Mouse (Mus musculus): ENCODE results near the gene Ttc28. TPM values are rescaled to one million over a fixed set of nuclear protein-coding genes. Genes with fewer than 3 reads are reported as not detected.

Ttc28 gene
- polyA plus RNA-seq, 1 experiment from 2014 or later, result 11.7 TPM

DNA sequence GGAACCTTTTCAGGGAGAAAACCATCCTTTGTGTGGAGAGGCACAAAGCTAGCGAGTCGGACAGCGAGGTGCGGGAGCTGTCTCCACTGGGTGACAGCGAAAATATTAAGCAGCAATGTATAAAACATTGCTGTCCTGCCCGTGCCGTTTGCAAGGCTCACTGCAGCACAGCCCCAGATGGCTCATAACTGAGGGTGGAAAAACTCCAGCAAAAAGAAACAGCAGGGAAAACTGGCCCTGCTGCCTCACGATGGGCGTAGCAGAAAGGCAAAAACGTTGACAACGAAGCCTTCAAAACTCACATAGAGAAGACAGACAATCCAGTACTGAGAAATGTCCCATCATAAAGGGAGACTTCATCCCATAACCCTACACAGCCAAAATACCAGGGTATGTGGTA, 410.5 kb downstream of the Ttc28 start:
- no peak overlapping the region for H3K4me2 ChIP-seq (ENCODE audit: low read depth, low read length)
- no peak overlapping the region for H3K9ac ChIP-seq (replicated peaks; ENCODE audit: low read length)
- H3K27ac ChIP-seq (replicated peaks; ENCODE audit: low read depth, low read length), result no peak overlapping the region
- no peaks in the 10 kb centered on the region for H3K9me3 ChIP-seq (replicated peaks; ENCODE audit: control insufficient read depth, low read length)
- H3K36me3 ChIP-seq (replicated peaks; ENCODE audit: control insufficient read depth, insufficient read depth, low read depth, low read length), result peaks cover 3% of the 10 kb centered on the region; the same call in 1 of the 2 replicates
- no peak overlapping the region for H3K4me3 ChIP-seq (ENCODE audit: low read depth, low read length)
- H3K4me1 ChIP-seq (ENCODE audit: control insufficient read depth, insufficient read depth, low read length), result no peaks in the 10 kb centered on the region
- H3K27me3 ChIP-seq (ENCODE audit: control insufficient read depth, insufficient read depth, low read length), result no peaks in the 10 kb centered on the region
- no peak for DNase-seq (ENCODE audit: low spot score)
- WGBS, result 91% methylated on average over 11 of the region's 11 CpGs
- no peak for ATAC-seq (replicated peaks; ENCODE audit: insufficient number of reproducible peaks, low FRiP score, low TSS enrichment, low read depth)

DNA sequence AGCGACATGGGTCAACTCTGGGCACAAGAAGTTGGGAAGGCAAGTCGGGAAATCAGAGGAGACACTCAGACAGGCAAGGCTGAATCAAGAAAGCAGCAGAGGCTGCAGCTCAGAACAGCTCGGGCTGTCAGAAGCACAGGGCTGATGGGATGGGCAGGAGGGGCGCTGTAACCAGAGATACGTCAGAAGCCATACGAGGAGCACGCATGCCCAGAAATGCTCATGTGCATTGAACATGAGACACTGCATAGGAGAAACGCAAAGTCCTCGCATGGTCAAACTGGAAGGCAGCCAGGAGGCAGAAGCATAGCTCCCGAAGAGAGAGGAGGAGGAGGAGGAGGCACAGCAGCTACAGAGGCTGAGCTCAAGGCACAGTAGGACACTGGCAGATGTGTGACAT, 412.0 kb downstream of the Ttc28 start:
- ATAC-seq (replicated peaks; ENCODE audit: insufficient number of reproducible peaks, low FRiP score, low TSS enrichment, low read depth), result no peak
- WGBS, result 64% methylated on average over 10 of the region's 10 CpGs
- H3K4me3 ChIP-seq (ENCODE audit: low read depth, low read length), result no peak overlapping the region

DNA sequence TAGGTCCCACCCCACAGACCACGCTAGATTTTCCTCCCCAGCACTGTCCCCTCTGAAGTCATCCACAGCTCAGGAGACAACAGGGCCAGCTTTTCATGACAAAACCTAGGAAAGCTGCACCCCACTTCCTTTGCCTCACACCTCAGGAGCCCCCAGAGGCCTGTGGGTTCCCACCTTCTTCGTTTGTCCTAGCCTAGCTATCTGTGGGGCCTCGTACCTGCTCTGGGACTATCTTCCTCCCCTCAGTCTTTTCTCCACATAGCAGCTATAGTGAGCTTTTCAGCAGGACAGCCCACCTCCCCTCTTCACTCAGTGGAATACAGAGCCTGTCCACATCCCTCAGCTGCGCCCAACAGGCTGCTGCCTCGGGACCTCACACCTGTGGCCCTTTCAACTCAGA, 418.2 kb downstream of the Ttc28 start:
- no peak overlapping the region for H3K27ac ChIP-seq (replicated peaks; ENCODE audit: low read depth, low read length)
- no peaks in the 10 kb centered on the region for H3K36me3 ChIP-seq (replicated peaks; ENCODE audit: control insufficient read depth, insufficient read depth, low read depth, low read length)
- no peak overlapping the region for H3K4me2 ChIP-seq (ENCODE audit: low read depth, low read length)
- H3K4me1 ChIP-seq (ENCODE audit: control insufficient read depth, insufficient read depth, low read length), result no peaks in the 10 kb centered on the region
- H3K9me3 ChIP-seq (replicated peaks; ENCODE audit: control insufficient read depth, low read length), result no peaks in the 10 kb centered on the region
- WGBS, result 62% methylated on average over 5 of the region's 5 CpGs
- H3K4me3 ChIP-seq (ENCODE audit: low read depth, low read length), result no peak overlapping the region
- H3K27me3 ChIP-seq (ENCODE audit: control insufficient read depth, insufficient read depth, low read length), result no peaks in the 10 kb centered on the region
- ATAC-seq (replicated peaks; ENCODE audit: insufficient number of reproducible peaks, low FRiP score, low TSS enrichment, low read depth) (no peak), DNase-seq (ENCODE audit: low spot score) (no peak)
- no peak overlapping the region for H3K9ac ChIP-seq (replicated peaks; ENCODE audit: low read length)

More for the DNA sequence above, 412.0 kb downstream of the Ttc28 start:
- Histone ChIP-seq H3K9ac (replicated peaks; ENCODE audit: low read length) (no peak overlapping the region), H3K4me1 (ENCODE audit: control insufficient read depth, insufficient read depth, low read length) (no peaks in the 10 kb centered on the region), H3K36me3 (replicated peaks; ENCODE audit: control insufficient read depth, insufficient read depth, low read depth, low read length) (no peaks in the 10 kb centered on the region), H3K9me3 (replicated peaks; ENCODE audit: control insufficient read depth, low read length) (no peaks in the 10 kb centered on the region), H3K27me3 (ENCODE audit: control insufficient read depth, insufficient read depth, low read length) (no peaks in the 10 kb centered on the region), H3K4me2 (ENCODE audit: low read depth, low read length) (no peak overlapping the region), H3K27ac (replicated peaks; ENCODE audit: low read depth, low read length) (no peak overlapping the region)
- DNase-seq (ENCODE audit: low spot score), result no peak

DNA sequence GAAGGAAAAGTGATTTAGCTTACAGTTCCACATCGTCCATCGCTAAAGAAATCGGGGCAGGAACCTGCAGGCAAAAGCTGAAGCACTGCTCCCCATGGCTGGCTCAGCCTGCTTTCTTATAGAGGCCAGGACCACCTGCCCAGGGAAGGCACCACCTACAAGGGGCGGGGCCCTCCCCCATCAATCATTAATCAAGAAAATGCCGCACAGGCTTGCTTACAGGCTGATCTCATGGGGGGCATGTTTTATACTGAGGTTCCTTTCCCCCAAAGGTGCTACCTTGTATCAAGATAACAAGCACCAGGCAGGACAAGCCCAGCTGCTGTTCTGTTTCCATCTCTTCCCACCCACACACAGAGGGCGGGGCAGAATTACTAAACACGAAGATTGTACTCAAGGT, 419.1 kb downstream of the Ttc28 start:
- Histone ChIP-seq H3K4me2 (ENCODE audit: low read depth, low read length) (no peak overlapping the region), H3K9ac (replicated peaks; ENCODE audit: low read length) (no peak overlapping the region), H3K36me3 (replicated peaks; ENCODE audit: control insufficient read depth, insufficient read depth, low read depth, low read length) (no peaks in the 10 kb centered on the region), H3K27ac (replicated peaks; ENCODE audit: low read depth, low read length) (no peak overlapping the region), H3K9me3 (replicated peaks; ENCODE audit: control insufficient read depth, low read length) (no peaks in the 10 kb centered on the region), H3K27me3 (ENCODE audit: control insufficient read depth, insufficient read depth, low read length) (no peaks in the 10 kb centered on the region), H3K4me3 (ENCODE audit: low read depth, low read length) (no peak overlapping the region), H3K4me1 (ENCODE audit: control insufficient read depth, insufficient read depth, low read length) (no peaks in the 10 kb centered on the region)
- DNase-seq (ENCODE audit: low spot score), result no peak
- 46% methylated on average over 7 of the region's 7 CpGs for WGBS
- ATAC-seq (replicated peaks; ENCODE audit: insufficient number of reproducible peaks, low FRiP score, low TSS enrichment, low read depth), result no peak

DNA sequence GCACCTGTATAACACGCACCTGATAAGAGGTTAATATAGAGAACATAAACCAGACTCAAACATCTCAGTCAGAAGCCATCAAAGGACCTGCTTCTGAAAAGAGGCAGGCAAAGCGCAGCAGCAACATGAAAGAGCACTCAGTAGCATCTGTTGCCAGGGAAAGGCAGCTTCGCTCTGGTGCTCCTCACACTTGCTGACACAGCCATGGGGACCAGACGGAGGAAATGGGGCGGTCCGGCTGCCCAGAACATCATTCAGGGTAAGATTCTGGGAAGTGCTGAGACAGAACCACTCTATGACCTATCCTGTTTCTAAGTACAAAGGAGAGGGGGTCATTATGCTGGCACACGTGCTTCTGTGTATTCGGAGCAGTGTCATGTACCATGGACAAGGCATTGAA, 421.2 kb downstream of the Ttc28 start:
- DNase-seq (ENCODE audit: low spot score) (no peak), ATAC-seq (replicated peaks; ENCODE audit: insufficient number of reproducible peaks, low FRiP score, low TSS enrichment, low read depth) (no peak)
- 74% methylated on average over 8 of the region's 8 CpGs for WGBS

DNA sequence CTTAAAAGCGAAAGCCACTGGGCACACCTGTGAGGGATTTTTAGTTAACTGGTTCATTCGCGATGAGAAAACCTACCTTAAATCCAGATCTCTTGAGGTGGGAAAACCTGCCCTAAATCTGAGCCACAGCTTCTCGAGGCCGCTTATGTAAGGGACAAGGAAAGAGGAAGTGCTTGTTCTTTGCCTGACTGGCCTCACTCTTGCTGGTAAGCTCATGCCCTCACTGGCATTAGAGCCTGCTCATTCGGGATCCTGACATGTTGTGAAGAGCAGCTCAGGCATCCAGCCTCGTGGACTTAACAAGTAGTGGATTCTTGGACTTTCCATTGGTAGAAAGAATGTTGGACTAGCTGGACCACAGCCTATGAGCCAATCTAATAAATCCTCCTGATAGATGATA, 422.1 kb downstream of the Ttc28 start:
- Histone ChIP-seq H3K9ac (replicated peaks; ENCODE audit: low read length) (no peak overlapping the region), H3K27ac (replicated peaks; ENCODE audit: low read depth, low read length) (no peak overlapping the region), H3K27me3 (ENCODE audit: control insufficient read depth, insufficient read depth, low read length) (no peaks in the 10 kb centered on the region), H3K4me1 (ENCODE audit: control insufficient read depth, insufficient read depth, low read length) (no peaks in the 10 kb centered on the region), H3K9me3 (replicated peaks; ENCODE audit: control insufficient read depth, low read length) (no peaks in the 10 kb centered on the region), H3K36me3 (replicated peaks; ENCODE audit: control insufficient read depth, insufficient read depth, low read depth, low read length) (no peaks in the 10 kb centered on the region), H3K4me3 (ENCODE audit: low read depth, low read length) (no peak overlapping the region), H3K4me2 (ENCODE audit: low read depth, low read length) (no peak overlapping the region)
- DNase-seq (ENCODE audit: low spot score), result no peak
- WGBS, result 77% methylated on average over 7 of the region's 7 CpGs
- no peak for ATAC-seq (replicated peaks; ENCODE audit: insufficient number of reproducible peaks, low FRiP score, low TSS enrichment, low read depth)

More for the DNA sequence above, 421.2 kb downstream of the Ttc28 start:
- H3K27me3 ChIP-seq (ENCODE audit: control insufficient read depth, insufficient read depth, low read length), result no peaks in the 10 kb centered on the region
- H3K36me3 ChIP-seq (replicated peaks; ENCODE audit: control insufficient read depth, insufficient read depth, low read depth, low read length), result no peaks in the 10 kb centered on the region
- H3K9me3 ChIP-seq (replicated peaks; ENCODE audit: control insufficient read depth, low read length), result no peaks in the 10 kb centered on the region
- H3K4me1 ChIP-seq (ENCODE audit: control insufficient read depth, insufficient read depth, low read length), result no peaks in the 10 kb centered on the region
- H3K4me3 ChIP-seq (ENCODE audit: low read depth, low read length), result no peak overlapping the region
- no peak overlapping the region for H3K9ac ChIP-seq (replicated peaks; ENCODE audit: low read length)
- H3K27ac ChIP-seq (replicated peaks; ENCODE audit: low read depth, low read length), result no peak overlapping the region
- no peak overlapping the region for H3K4me2 ChIP-seq (ENCODE audit: low read depth, low read length)

DNA sequence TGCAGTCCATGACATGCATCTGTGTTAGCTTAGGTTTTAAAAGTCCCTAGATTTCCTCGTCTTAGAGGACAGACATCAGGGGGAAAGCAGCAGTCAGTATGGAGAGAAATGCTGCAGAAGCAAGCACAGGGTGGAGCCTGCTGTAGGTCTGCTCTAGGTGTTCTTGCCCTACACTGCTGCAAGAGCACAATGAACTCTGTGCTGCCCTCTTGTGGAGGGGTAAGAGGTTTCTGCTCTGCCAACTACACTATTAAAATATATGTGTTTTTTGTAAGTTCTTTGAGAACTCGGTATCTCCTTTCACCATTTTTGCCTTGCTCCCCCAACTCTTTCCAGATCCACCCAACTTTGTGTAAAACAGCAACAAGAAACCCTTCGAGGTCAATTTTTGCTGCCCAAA, 425.1 kb downstream of the Ttc28 start:
- Histone ChIP-seq H3K9me3 (replicated peaks; ENCODE audit: control insufficient read depth, low read length) (no peaks in the 10 kb centered on the region), H3K4me3 (ENCODE audit: low read depth, low read length) (no peak overlapping the region), H3K36me3 (replicated peaks; ENCODE audit: control insufficient read depth, insufficient read depth, low read depth, low read length) (no peaks in the 10 kb centered on the region), H3K4me2 (ENCODE audit: low read depth, low read length) (no peak overlapping the region), H3K9ac (replicated peaks; ENCODE audit: low read length) (no peak overlapping the region), H3K4me1 (ENCODE audit: control insufficient read depth, insufficient read depth, low read length) (no peaks in the 10 kb centered on the region), H3K27ac (replicated peaks; ENCODE audit: low read depth, low read length) (no peak overlapping the region), H3K27me3 (ENCODE audit: control insufficient read depth, insufficient read depth, low read length) (no peaks in the 10 kb centered on the region)
- ATAC-seq (replicated peaks; ENCODE audit: insufficient number of reproducible peaks, low FRiP score, low TSS enrichment, low read depth), result no peak
- 86% methylated on average over 3 of the region's 3 CpGs for WGBS
- no peak for DNase-seq (ENCODE audit: low spot score)

DNA sequence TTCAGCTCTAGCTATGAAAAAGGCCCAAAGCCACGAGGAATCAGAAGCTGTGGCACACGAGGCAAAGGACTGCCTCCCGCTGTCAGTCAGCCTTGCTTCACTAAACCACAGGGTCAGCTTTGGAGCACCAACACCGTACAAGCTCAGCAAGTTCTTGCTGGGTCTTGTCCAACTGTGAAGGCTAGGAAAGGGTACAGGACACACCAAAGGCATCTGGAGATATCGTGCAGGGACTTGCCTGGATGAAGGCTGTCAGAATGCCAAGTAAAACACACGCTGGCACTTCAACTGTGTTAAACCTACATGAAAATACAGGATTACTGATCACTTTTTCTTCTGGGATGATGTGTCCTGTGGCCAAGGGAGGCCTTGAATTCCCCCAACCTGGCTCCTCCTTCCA, 430.6 kb downstream of the Ttc28 start:
- DNase-seq (ENCODE audit: low spot score) (peak; percentile 25), ATAC-seq (replicated peaks; ENCODE audit: insufficient number of reproducible peaks, low FRiP score, low TSS enrichment, low read depth) (no peak)
- WGBS, result 73% methylated on average over 6 of the region's 6 CpGs
- Histone ChIP-seq H3K4me1 (ENCODE audit: control insufficient read depth, insufficient read depth, low read length) (no peaks in the 10 kb centered on the region), H3K27me3 (ENCODE audit: control insufficient read depth, insufficient read depth, low read length) (no peaks in the 10 kb centered on the region), H3K4me2 (ENCODE audit: low read depth, low read length) (no peak overlapping the region), H3K4me3 (ENCODE audit: low read depth, low read length) (no peak overlapping the region), H3K9me3 (replicated peaks; ENCODE audit: control insufficient read depth, low read length) (no peaks in the 10 kb centered on the region), H3K9ac (replicated peaks; ENCODE audit: low read length) (no peak overlapping the region), H3K27ac (replicated peaks; ENCODE audit: low read depth, low read length) (no peak overlapping the region), H3K36me3 (replicated peaks; ENCODE audit: control insufficient read depth, insufficient read depth, low read depth, low read length) (no peaks in the 10 kb centered on the region)

Measured in embryonic facial prominence, embryonic 11.5 days (tissue).